9 mouse cellular contexts compared by ENCODE assay signal in the genomic region with DNA sequence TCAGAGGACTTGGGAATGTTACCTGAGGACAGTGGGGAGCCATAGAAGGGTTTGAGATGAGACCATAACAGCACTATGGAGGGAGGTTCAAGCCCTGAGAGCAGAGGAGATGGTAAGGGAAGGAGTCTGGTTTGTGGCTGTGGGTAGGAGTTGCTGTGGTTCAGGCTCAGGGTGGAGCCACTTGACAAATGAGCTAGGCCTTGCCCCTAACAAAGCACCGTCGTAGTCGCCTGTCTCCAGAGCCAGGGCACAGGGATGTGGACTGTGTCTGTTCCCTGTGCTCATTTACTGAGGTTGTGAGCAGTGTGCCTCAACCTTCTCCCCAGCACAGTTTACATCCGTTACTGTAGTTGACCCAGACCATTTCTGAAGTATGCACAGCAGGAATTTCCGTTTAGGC. TPM values are rescaled to one million over a fixed set of nuclear protein-coding genes. Genes with fewer than 3 reads are reported as not detected.
A peak's percentile ranks its signal among the peaks of the same experiment; 100 is the strongest.
DNase-seq lines count a peak whose midpoint lies in the region; ATAC-seq and TF ChIP-seq lines count a peak whose summit lies in the region.
"Had no signal": no experiment of that assay in that cellular context is flagged by ENCODE, and none has a peak within 500 bp of the region (broad histone marks: within the 10 kb centered on the region; RNA-seq: fewer than 3 reads in every experiment).

No protein-coding gene starts in this region.

- peak overlapping the region; percentile 91 for H3K9ac ChIP-seq in heart, embryonic 13.5 days
- H3K9ac ChIP-seq in forebrain, embryonic 14.5 days (ENCODE audit: low read length): peak overlapping the region; percentile 13; the same call in 1 of the 2 replicates
- H3K9ac ChIP-seq in liver, embryonic 14.5 days (replicated peaks): peak overlapping the region; percentile 52

- no peaks in the 10 kb centered on the region for H3K27me3 ChIP-seq in heart, embryonic 13.5 days (replicated peaks)
- no peaks in the 10 kb centered on the region for H3K27me3 ChIP-seq in forebrain, embryonic 14.5 days (replicated peaks; ENCODE audit: control insufficient read depth, insufficient read depth, low read length)
- no peaks in the 10 kb centered on the region for H3K27me3 ChIP-seq in liver, embryonic 14.5 days (ENCODE audit: control insufficient read depth, insufficient read depth, low read length)

- 53% methylated on average over 5 of the region's 5 CpGs for WGBS in heart, embryonic 13.5 days
- 73% methylated on average over 5 of the region's 5 CpGs for WGBS in forebrain, embryonic 14.5 days
- 25% methylated on average over 5 of the region's 5 CpGs for WGBS in liver, embryonic 14.5 days (ENCODE audit: insufficient replicate concordance)

- no peak overlapping the region for H3K4me2 ChIP-seq in heart, embryonic 13.5 days
- no peak overlapping the region for H3K4me2 ChIP-seq in forebrain, embryonic 14.5 days (ENCODE audit: low read length)
- H3K4me2 ChIP-seq in liver, embryonic 14.5 days (ENCODE audit: low read depth): peak overlapping the region; percentile 69

- TF ChIP-seq EP300 in liver, embryonic 14.5 days (IDR thresholded peaks at IDR 0.05; ENCODE audit: low read depth): no peak

- H3K9me3 ChIP-seq in heart, embryonic 13.5 days: no peaks in the 10 kb centered on the region
- no peaks in the 10 kb centered on the region for H3K9me3 ChIP-seq in forebrain, embryonic 14.5 days (replicated peaks; ENCODE audit: control insufficient read depth, low read length)
- H3K9me3 ChIP-seq in liver, embryonic 14.5 days (ENCODE audit: control insufficient read depth, low read length): no peaks in the 10 kb centered on the region

- H3K27ac ChIP-seq in heart, embryonic 13.5 days (replicated peaks): peak overlapping the region; percentile 100
- H3K27ac ChIP-seq in forebrain, embryonic 14.5 days (ENCODE audit: low read depth, low read length): 0 out of 2 replicates have a peak overlapping the region, but pooled peaks have one; percentile 30
- H3K27ac ChIP-seq in liver, embryonic 14.5 days: peak overlapping the region; percentile 80
- H3K27ac ChIP-seq: heart, adult 2 months had no signal

- TF ChIP-seq CTCF in liver, embryonic 14.5 days (IDR thresholded peaks at IDR 0.05; ENCODE audit: low read depth): no peak; the same call in 1 of the 2 replicates

- ATAC-seq in heart, embryonic 13.5 days (ENCODE audit: extremely low read depth, insufficient number of reproducible peaks, low FRiP score, low TSS enrichment): no peak
- ATAC-seq in forebrain, embryonic 14.5 days: no peak
- ATAC-seq in liver, embryonic 14.5 days (ENCODE audit: insufficient read depth): no peak
- no peak for ATAC-seq in cerebellum, adult (ENCODE audit: insufficient number of reproducible peaks, low FRiP score, low TSS enrichment)

- no peak overlapping the region for H3K4me3 ChIP-seq in heart, embryonic 13.5 days
- no peak overlapping the region for H3K4me3 ChIP-seq in forebrain, embryonic 14.5 days (ENCODE audit: low read depth, low read length)
- no peak overlapping the region for H3K4me3 ChIP-seq in liver, embryonic 14.5 days (ENCODE audit: insufficient read depth in 1 of 2, low read depth in 2 of 2, low read length in 2 of 2)
- H3K4me3 ChIP-seq: heart, adult 2 months had no signal

- H3K4me1 ChIP-seq in heart, embryonic 13.5 days: peaks cover 76% of the 10 kb centered on the region
- peaks cover 14% of the 10 kb centered on the region for H3K4me1 ChIP-seq in forebrain, embryonic 14.5 days (ENCODE audit: control insufficient read depth, insufficient read depth, low read length)
- peaks cover 50 to 58% of the 10 kb centered on the region in 2 experiments for H3K4me1 ChIP-seq in liver, embryonic 14.5 days (replicated peaks; ENCODE audit: control insufficient read depth in 2 of 2, insufficient read depth in 2 of 2, low read length in 1 of 2)

- H3K36me3 ChIP-seq in heart, embryonic 13.5 days: peaks cover 46% of the 10 kb centered on the region
- peaks cover 40% of the 10 kb centered on the region for H3K36me3 ChIP-seq in forebrain, embryonic 14.5 days (ENCODE audit: control insufficient read depth, insufficient read depth, low read length)
- peaks cover 2% of the 10 kb centered on the region; the same call in 1 of the 2 replicates for H3K36me3 ChIP-seq in liver, embryonic 14.5 days (replicated peaks; ENCODE audit: control insufficient read depth, insufficient read depth, low read depth)

- DNase-seq in heart, adult 11 months: no peak
- DNase-seq in CD4-positive helper T cell, adult 2 months (ENCODE audit: low read depth, low spot score): peak; percentile 77
- DNase-seq in forebrain, embryonic 14.5 days (ENCODE audit: low spot score): no peak
- no peak for DNase-seq in liver, embryonic 14.5 days (ENCODE audit: low read depth in 3 of 3, low spot score in 3 of 3)
- no peak for DNase-seq in urinary bladder, postnatal 36 days (ENCODE audit: low spot score in 2 of 2)
- no peak for DNase-seq in left cerebral cortex, adult 11 months (ENCODE audit: low spot score)

RNA-seq across cellular contexts. Expression of a gene that starts 7.1 kb away (rescaled TPM):
- 22.9 and 23.4 TPM in 2 replicates for polyA plus RNA-seq in heart, embryonic 13.5 days (2015; fragmentation: Nextera tagmentation; extraction: Ambion mirVana)
- polyA plus RNA-seq in forebrain, embryonic 14.5 days (2014; fragmentation: Nextera tagmentation; extraction: Ambion mirVana): 37.4 and 38.7 TPM in 2 replicates
- 14.0 and 14.8 TPM in 2 replicates for polyA plus RNA-seq in liver, embryonic 14.5 days (2012; rRNA removed)
- polyA plus RNA-seq in liver, embryonic 14.5 days (2014; fragmentation: Nextera tagmentation; extraction: Ambion mirVana): 9.7 and 12.3 TPM in 2 replicates

RNA-seq across cellular contexts. Expression of a gene that starts 23.2 kb away (rescaled TPM):
- 145 and 154 TPM in 2 replicates for polyA plus RNA-seq in heart, embryonic 13.5 days (2015; fragmentation: Nextera tagmentation; extraction: Ambion mirVana)
- polyA plus RNA-seq in forebrain, embryonic 14.5 days (2014; fragmentation: Nextera tagmentation; extraction: Ambion mirVana): 574 and 635 TPM in 2 replicates
- 26.2 and 29.4 TPM in 2 replicates for polyA plus RNA-seq in liver, embryonic 14.5 days (2012; rRNA removed)
- polyA plus RNA-seq in liver, embryonic 14.5 days (2014; fragmentation: Nextera tagmentation; extraction: Ambion mirVana): 24.3 and 29.8 TPM in 2 replicates

RNA-seq across cellular contexts. Expression of a gene that starts 24.0 kb away (rescaled TPM):
- 11.2 and 14.3 TPM in 2 replicates for polyA plus RNA-seq in heart, embryonic 13.5 days (2015; fragmentation: Nextera tagmentation; extraction: Ambion mirVana)
- polyA plus RNA-seq in forebrain, embryonic 14.5 days (2014; fragmentation: Nextera tagmentation; extraction: Ambion mirVana): 7.7 and 8.2 TPM in 2 replicates
- polyA plus RNA-seq in liver, embryonic 14.5 days (2012; rRNA removed): 8.5 and 9.8 TPM in 2 replicates
- 5.1 and 5.3 TPM in 2 replicates for polyA plus RNA-seq in liver, embryonic 14.5 days (2014; fragmentation: Nextera tagmentation; extraction: Ambion mirVana)

RNA-seq across cellular contexts. Expression of a gene that starts 26.6 kb away (rescaled TPM):
- 0.23 and 0.39 TPM in 2 replicates for polyA plus RNA-seq in heart, embryonic 13.5 days (2015; fragmentation: Nextera tagmentation; extraction: Ambion mirVana)
- polyA plus RNA-seq in forebrain, embryonic 14.5 days (2014; fragmentation: Nextera tagmentation; extraction: Ambion mirVana): 1.8 and 2.2 TPM in 2 replicates
- polyA plus RNA-seq in liver, embryonic 14.5 days (2012; rRNA removed): 0.03 and 0.04 TPM in 2 replicates
- polyA plus RNA-seq in liver, embryonic 14.5 days (2014; fragmentation: Nextera tagmentation; extraction: Ambion mirVana): not detected in 2 replicates
- polyA plus RNA-seq: heart, adult 2 months had no signal

RNA-seq across cellular contexts. Expression of a gene that starts 31.3 kb away (rescaled TPM):
- 0.11 and 0.34 TPM in 2 replicates for polyA plus RNA-seq in heart, embryonic 13.5 days (2015; fragmentation: Nextera tagmentation; extraction: Ambion mirVana)
- polyA plus RNA-seq in forebrain, embryonic 14.5 days (2014; fragmentation: Nextera tagmentation; extraction: Ambion mirVana): 14.5 and 25.5 TPM in 2 replicates
- 0.23 TPM in 1 of 2 replicates, not detected in the other for polyA plus RNA-seq in liver, embryonic 14.5 days (2012; rRNA removed)
- not detected in 2 replicates for polyA plus RNA-seq in liver, embryonic 14.5 days (2014; fragmentation: Nextera tagmentation; extraction: Ambion mirVana)

Comparison
In these comparisons a context has a peak if more than half of its experiments do, and no peak if none do; other contexts are left out.
1. H3K27ac ChIP-seq: peak in every context shown above with its lines; median percentile 100 in heart, embryonic 13.5 days; 80 in liver, embryonic 14.5 days; 30 in forebrain, embryonic 14.5 days.
2. H3K9ac ChIP-seq: peak in every context shown above with its lines; median percentile 91 in heart, embryonic 13.5 days; 52 in liver, embryonic 14.5 days; 13 in forebrain, embryonic 14.5 days.